Mouse (Mus musculus) cerebellum, adult 8-10 months (tissue): ENCODE results near the gene Emid1.

Source experiments
- DNase-seq: peaks from one replicate; pipeline ENCODE4 v3.0.0; 2022

Emid1 gene

GRCm38 (mm10) chr11:5151680-5152337 is at the start of gene Emid1:
Emid1 (minus strand) TSS chr11:5152257.
- no peak for DNase-seq

GRCm38 (mm10) chr11:5199879-5200278 is 47.8 kb upstream of the Emid1 start:
- DNase-seq: no peak

GRCm38 (mm10) chr11:5197068-5197467 is 45.0 kb upstream of the Emid1 start:
- DNase-seq: no peak

- no peak for DNase-seq
Observed at GRCm38 (mm10) chr11:5196583-5196982, 44.5 kb upstream of the Emid1 start.

GRCm38 (mm10) chr11:5193576-5193881 is 41.5 kb upstream of the Emid1 start:
- no peak for DNase-seq

- no peak for DNase-seq
Observed at GRCm38 (mm10) chr11:5192840-5193575, 41.0 kb upstream of the Emid1 start.

GRCm38 (mm10) chr11:5192084-5192516 is 40.0 kb upstream of the Emid1 start:
- DNase-seq: no peak

GRCm38 (mm10) chr11:5189239-5189933 is 37.3 kb upstream of the Emid1 start:
- no peak for DNase-seq

- no peak for DNase-seq
Observed at GRCm38 (mm10) chr11:5188170-5188569, 36.1 kb upstream of the Emid1 start.

- DNase-seq: no peak
Observed at GRCm38 (mm10) chr11:5184832-5185231, 32.8 kb upstream of the Emid1 start.

GRCm38 (mm10) chr11:5184250-5184649 is 32.2 kb upstream of the Emid1 start:
- DNase-seq: no peak

GRCm38 (mm10) chr11:5182870-5183269 is 30.8 kb upstream of the Emid1 start:
- no peak for DNase-seq

- DNase-seq: peak; percentile 85
Observed at GRCm38 (mm10) chr11:5181850-5182404, 29.9 kb upstream of the Emid1 start.

GRCm38 (mm10) chr11:5179391-5179790 is 27.3 kb upstream of the Emid1 start:
- DNase-seq: no peak

- no peak for DNase-seq
Observed at GRCm38 (mm10) chr11:5177171-5177570, 25.1 kb upstream of the Emid1 start.

GRCm38 (mm10) chr11:5176685-5177084 is 24.6 kb upstream of the Emid1 start:
- DNase-seq: no peak

- no peak for DNase-seq
Observed at GRCm38 (mm10) chr11:5175866-5176265, 23.8 kb upstream of the Emid1 start.

GRCm38 (mm10) chr11:5175141-5175540 is 23.1 kb upstream of the Emid1 start:
- DNase-seq: no peak

- DNase-seq: no peak
Observed at GRCm38 (mm10) chr11:5172861-5173260, 20.8 kb upstream of the Emid1 start.

GRCm38 (mm10) chr11:5167311-5167710 is 15.3 kb upstream of the Emid1 start:
- DNase-seq: no peak

GRCm38 (mm10) chr11:5165471-5165916 is 13.4 kb upstream of the Emid1 start:
- DNase-seq: peak; percentile 82

- DNase-seq: no peak
Observed at GRCm38 (mm10) chr11:5164310-5164709, 12.3 kb upstream of the Emid1 start.

GRCm38 (mm10) chr11:5163421-5163820 is 11.4 kb upstream of the Emid1 start:
- DNase-seq: no peak
